Mouse (Mus musculus): ENCODE data around the gene Tmem95. TPM values are rescaled to one million over a fixed set of nuclear protein-coding genes. Genes with fewer than 3 reads are reported as not detected.
A peak's percentile ranks its signal among the peaks of the same experiment; 100 is the strongest.

The Tmem95 gene
- polyA plus RNA-seq, 1 experiment from 2014 or later: not detected

GRCm38 (mm10) chr11:69901406-69901846 lies 23.6 kb upstream of the Tmem95 start:
- peaks cover 22% of the 10 kb centered on the region for H3K4me1 ChIP-seq (ENCODE audit: control insufficient read depth, insufficient read depth, low read length)
- H3K4me2 ChIP-seq (ENCODE audit: low read length): peak overlapping the region; percentile 84
- under 1% methylated on average over 42 of the region's 42 CpGs for WGBS
- H3K27me3 ChIP-seq (ENCODE audit: control insufficient read depth, insufficient read depth, low read depth, low read length): no peaks in the 10 kb centered on the region
- peak overlapping the region; percentile 74 for H3K4me3 ChIP-seq (ENCODE audit: low read depth, low read length)
- peak overlapping the region; percentile 97 for H3K9ac ChIP-seq (ENCODE audit: low read depth, low read length)
- peak overlapping the region; percentile 97 for H3K27ac ChIP-seq (ENCODE audit: low read length)
- H3K9me3 ChIP-seq (replicated peaks; ENCODE audit: control insufficient read depth, low read length, poor library complexity, severe bottlenecking): no peaks in the 10 kb centered on the region
- H3K36me3 ChIP-seq (ENCODE audit: control insufficient read depth, insufficient read depth, low read length): peaks cover 14% of the 10 kb centered on the region
- peak; percentile 77 for ATAC-seq

DNA sequence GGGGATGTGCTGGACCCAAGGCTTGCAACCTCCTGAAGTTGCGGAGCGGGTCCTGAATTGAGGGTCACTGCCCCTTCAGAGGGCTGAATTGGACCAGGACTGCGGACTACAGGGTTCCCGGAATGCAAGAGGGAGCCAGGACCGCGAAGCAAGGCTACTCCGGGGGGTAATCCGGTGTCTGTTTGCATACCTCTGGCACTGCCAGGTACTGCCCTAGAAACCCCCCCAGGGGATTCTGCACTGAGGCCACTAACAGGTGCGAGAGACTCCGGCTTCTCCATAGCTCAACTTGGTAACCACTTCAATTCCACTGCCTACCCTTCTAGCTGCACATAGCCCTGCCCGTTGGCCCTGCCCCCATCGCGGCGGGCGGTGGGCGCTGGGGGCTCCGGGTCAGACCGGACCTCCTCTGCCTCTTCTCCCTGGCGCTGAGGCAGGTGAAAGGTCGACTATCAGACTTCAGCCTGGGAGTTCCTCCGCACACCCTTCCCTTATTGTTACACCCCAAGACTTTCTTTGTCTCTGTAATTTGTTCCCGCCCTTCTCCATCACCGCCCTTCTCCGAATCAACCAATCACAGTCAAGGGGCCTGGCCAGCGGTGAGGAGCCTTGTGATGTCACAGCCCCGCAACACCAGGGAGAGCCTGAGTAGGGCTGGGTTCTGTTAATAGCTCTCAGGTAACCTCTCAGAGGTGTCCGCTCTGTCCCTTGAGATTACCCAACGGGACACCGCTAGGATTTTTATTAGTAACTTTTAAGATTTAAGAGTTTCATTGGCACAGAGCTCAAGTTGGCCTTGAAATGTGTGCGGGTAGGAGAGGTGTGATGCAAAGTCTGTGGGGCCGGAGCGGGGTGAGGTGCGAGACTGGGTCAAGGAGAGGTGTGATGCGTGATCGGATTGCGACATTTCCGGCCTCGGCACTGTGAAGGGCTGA lies 22.9 kb upstream of the Tmem95 start, which contains the start of the genes 2810408A11Rik and Neurl4:
TSS of gene 2810408A11Rik (minus strand) at position 517 of the 935 bp plus-strand sequence.
TSS of gene Neurl4 (plus strand) at position 602 of the 935 bp plus-strand sequence.
- WGBS: 0% methylated on average over 38 of the region's 38 CpGs
- peak within 1 kb of the TSS; percentile 97 for H3K9ac ChIP-seq (ENCODE audit: low read depth, low read length)
- no peaks in the 10 kb centered on the region for H3K27me3 ChIP-seq (ENCODE audit: control insufficient read depth, insufficient read depth, low read depth, low read length)
- peaks cover 22% of the 10 kb centered on the region for H3K4me1 ChIP-seq (ENCODE audit: control insufficient read depth, insufficient read depth, low read length)
- peak within 1 kb of the TSS; percentile 97 for H3K27ac ChIP-seq (ENCODE audit: low read length)
- no peaks in the 10 kb centered on the region for H3K9me3 ChIP-seq (replicated peaks; ENCODE audit: control insufficient read depth, low read length, poor library complexity, severe bottlenecking)
- H3K4me2 ChIP-seq (ENCODE audit: low read length): peak within 1 kb of the TSS; percentile 84
- H3K36me3 ChIP-seq (ENCODE audit: control insufficient read depth, insufficient read depth, low read length): peaks cover 7% of the 10 kb centered on the region
- H3K4me3 ChIP-seq (ENCODE audit: low read depth, low read length): peak within 1 kb of the TSS; percentile 74
- ATAC-seq: peak; percentile 97

DNA sequence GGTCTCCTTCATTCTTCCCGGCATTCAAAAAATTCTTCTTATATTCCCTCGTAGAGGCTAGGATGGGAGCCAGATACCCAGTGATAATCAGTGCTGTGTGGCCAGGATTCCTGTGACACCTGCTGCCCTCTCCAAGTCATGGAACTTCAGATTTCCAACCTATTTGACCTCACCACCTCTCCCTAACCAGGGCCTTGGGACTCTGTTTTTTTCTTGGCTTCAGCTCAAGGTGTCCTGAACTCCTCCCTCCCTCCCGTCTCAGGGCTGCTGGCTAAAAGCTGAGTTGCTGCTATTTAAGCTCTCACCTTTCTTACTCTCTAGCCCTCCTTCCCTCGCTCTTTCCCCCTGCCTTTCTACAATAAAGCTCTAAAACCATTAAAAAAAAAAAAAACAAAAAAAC lies 22.1 kb upstream of the Tmem95 start:
- Histone ChIP-seq H3K4me3 (ENCODE audit: low read depth, low read length) (peak overlapping the region; percentile 74), H3K27ac (ENCODE audit: low read length) (peak overlapping the region; percentile 97), H3K27me3 (ENCODE audit: control insufficient read depth, insufficient read depth, low read depth, low read length) (no peaks in the 10 kb centered on the region), H3K36me3 (ENCODE audit: control insufficient read depth, insufficient read depth, low read length) (peaks cover 5% of the 10 kb centered on the region), H3K9me3 (replicated peaks; ENCODE audit: control insufficient read depth, low read length, poor library complexity, severe bottlenecking) (no peaks in the 10 kb centered on the region), H3K4me2 (ENCODE audit: low read length) (peak overlapping the region; percentile 84), H3K9ac (ENCODE audit: low read depth, low read length) (peak overlapping the region; percentile 97), H3K4me1 (ENCODE audit: control insufficient read depth, insufficient read depth, low read length) (peaks cover 22% of the 10 kb centered on the region)
- no peak for ATAC-seq
- WGBS: 25% methylated on average over 4 of the region's 4 CpGs

DNA sequence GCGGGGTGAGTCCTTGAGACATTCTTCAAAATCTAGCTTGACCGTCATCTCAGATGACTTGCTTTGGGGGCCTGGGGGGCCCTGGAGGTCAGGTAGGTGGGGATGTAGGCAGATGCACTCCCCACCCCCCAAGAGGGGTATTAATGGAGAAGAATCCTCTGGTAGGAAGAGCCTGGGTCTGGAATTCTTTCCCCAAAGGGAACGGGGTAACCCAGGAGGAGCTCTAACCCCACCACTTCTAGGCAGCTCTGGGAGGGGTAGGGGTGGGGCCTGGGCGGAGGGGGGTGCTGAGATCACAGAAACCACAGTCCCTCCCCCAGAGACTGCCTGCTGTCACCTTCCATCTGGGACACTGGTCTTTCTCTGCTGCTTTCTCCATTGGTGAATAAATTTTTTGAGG lies 17.5 kb upstream of the Tmem95 start, which contains the start of gene Acap1:
TSS of gene Acap1 (minus strand) at position 249 of the 400 bp plus-strand sequence.
- no peaks in the 10 kb centered on the region for H3K36me3 ChIP-seq (ENCODE audit: control insufficient read depth, insufficient read depth, low read length)
- H3K9me3 ChIP-seq (replicated peaks; ENCODE audit: control insufficient read depth, low read length, poor library complexity, severe bottlenecking): no peaks in the 10 kb centered on the region
- H3K4me2 ChIP-seq (ENCODE audit: low read length): no peak within 1 kb of the TSS
- no peak within 1 kb of the TSS for H3K4me3 ChIP-seq (ENCODE audit: low read depth, low read length)
- ATAC-seq: no peak
- H3K9ac ChIP-seq (ENCODE audit: low read depth, low read length): no peak within 1 kb of the TSS
- no peaks in the 10 kb centered on the region for H3K27me3 ChIP-seq (ENCODE audit: control insufficient read depth, insufficient read depth, low read depth, low read length)
- 78% methylated on average over 4 of the region's 4 CpGs for WGBS
- no peak within 1 kb of the TSS for H3K27ac ChIP-seq (ENCODE audit: low read length)
- H3K4me1 ChIP-seq (ENCODE audit: control insufficient read depth, insufficient read depth, low read length): peaks cover 11% of the 10 kb centered on the region

DNA sequence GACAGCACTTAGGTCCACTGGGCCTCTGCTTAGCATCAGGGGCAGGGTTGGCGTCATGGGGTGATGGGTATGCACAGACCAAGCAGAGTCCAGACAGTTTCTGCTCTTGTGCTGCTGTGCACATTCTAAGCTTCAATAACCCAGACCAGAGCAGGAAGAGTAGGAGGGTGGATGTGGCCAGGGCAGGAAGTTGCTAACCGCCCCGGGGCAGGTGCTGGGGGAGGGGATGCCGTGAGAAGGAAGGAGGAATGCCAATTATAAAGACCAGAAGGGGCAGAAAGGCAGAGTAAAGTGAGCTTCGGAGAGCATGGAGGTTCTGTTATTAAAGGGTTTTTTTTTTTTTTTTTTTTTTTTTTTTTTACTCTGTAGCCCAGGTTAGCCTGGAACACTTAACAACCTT lies 16.9 kb upstream of the Tmem95 start:
- H3K9me3 ChIP-seq (replicated peaks; ENCODE audit: control insufficient read depth, low read length, poor library complexity, severe bottlenecking): no peaks in the 10 kb centered on the region
- peaks cover 8% of the 10 kb centered on the region for H3K4me1 ChIP-seq (ENCODE audit: control insufficient read depth, insufficient read depth, low read length)
- no peaks in the 10 kb centered on the region for H3K27me3 ChIP-seq (ENCODE audit: control insufficient read depth, insufficient read depth, low read depth, low read length)
- H3K36me3 ChIP-seq (ENCODE audit: control insufficient read depth, insufficient read depth, low read length): no peaks in the 10 kb centered on the region
- no peak for ATAC-seq
- H3K9ac ChIP-seq (ENCODE audit: low read depth, low read length): no peak overlapping the region
- H3K4me2 ChIP-seq (ENCODE audit: low read length): no peak overlapping the region
- no peak overlapping the region for H3K4me3 ChIP-seq (ENCODE audit: low read depth, low read length)
- 80% methylated on average over 5 of the region's 5 CpGs for WGBS
- no peak overlapping the region for H3K27ac ChIP-seq (ENCODE audit: low read length)

DNA sequence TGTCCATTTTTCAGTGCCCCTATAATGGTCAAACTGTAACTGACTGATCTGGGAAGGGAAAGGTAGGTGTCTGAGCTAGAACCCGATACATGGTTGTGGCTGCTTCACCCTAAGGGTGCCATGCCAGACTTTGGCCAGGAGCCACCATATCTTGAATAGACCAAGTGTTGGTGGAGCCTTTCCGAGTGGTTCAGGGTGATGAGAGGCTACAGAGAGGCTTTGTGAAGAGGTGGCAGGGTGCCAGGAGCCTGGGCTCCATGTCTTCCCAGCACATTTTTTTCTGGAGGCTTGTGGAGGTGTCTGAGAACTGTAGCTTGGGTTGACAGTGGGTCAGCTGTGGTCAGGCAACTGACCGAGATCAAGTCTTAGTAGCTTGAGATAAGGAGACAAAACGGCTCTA lies 13.7 kb upstream of the Tmem95 start:
- Histone ChIP-seq H3K4me3 (ENCODE audit: low read depth, low read length) (no peak overlapping the region), H3K9ac (ENCODE audit: low read depth, low read length) (no peak overlapping the region), H3K4me1 (ENCODE audit: control insufficient read depth, insufficient read depth, low read length) (no peaks in the 10 kb centered on the region), H3K27me3 (ENCODE audit: control insufficient read depth, insufficient read depth, low read depth, low read length) (no peaks in the 10 kb centered on the region), H3K27ac (ENCODE audit: low read length) (no peak overlapping the region), H3K9me3 (replicated peaks; ENCODE audit: control insufficient read depth, low read length, poor library complexity, severe bottlenecking) (no peaks in the 10 kb centered on the region), H3K4me2 (ENCODE audit: low read length) (no peak overlapping the region), H3K36me3 (ENCODE audit: control insufficient read depth, insufficient read depth, low read length) (no peaks in the 10 kb centered on the region)
- ATAC-seq: no peak
- WGBS: 71% methylated on average over 4 of the region's 4 CpGs

- 77% methylated on average over 8 of the region's 8 CpGs for WGBS
Measured at GRCm38 (mm10) chr11:69886907-69887635, 9.3 kb upstream of the Tmem95 start.

GRCm38 (mm10) chr11:69884663-69885062 lies 6.8 kb upstream of the Tmem95 start:
- H3K4me2 ChIP-seq (ENCODE audit: low read length): no peak overlapping the region
- no peak for ATAC-seq
- no peak overlapping the region for H3K9ac ChIP-seq (ENCODE audit: low read depth, low read length)
- 88% methylated on average over 8 of the region's 8 CpGs for WGBS
- H3K4me1 ChIP-seq (ENCODE audit: control insufficient read depth, insufficient read depth, low read length): peaks cover 10% of the 10 kb centered on the region; the same call in 1 of the 2 replicates
- H3K27ac ChIP-seq (ENCODE audit: low read length): no peak overlapping the region
- H3K9me3 ChIP-seq (replicated peaks; ENCODE audit: control insufficient read depth, low read length, poor library complexity, severe bottlenecking): no peaks in the 10 kb centered on the region
- no peak overlapping the region for H3K4me3 ChIP-seq (ENCODE audit: low read depth, low read length)
- no peaks in the 10 kb centered on the region for H3K36me3 ChIP-seq (ENCODE audit: control insufficient read depth, insufficient read depth, low read length)
- peaks cover 4% of the 10 kb centered on the region for H3K27me3 ChIP-seq (ENCODE audit: control insufficient read depth, insufficient read depth, low read depth, low read length)

More at GRCm38 (mm10) chr11:69886907-69887635, 9.3 kb upstream of the Tmem95 start:
- Histone ChIP-seq H3K27ac (ENCODE audit: low read length) (no peak overlapping the region), H3K4me3 (ENCODE audit: low read depth, low read length) (no peak overlapping the region), H3K27me3 (ENCODE audit: control insufficient read depth, insufficient read depth, low read depth, low read length) (no peaks in the 10 kb centered on the region; the same call in 1 of the 2 replicates), H3K36me3 (ENCODE audit: control insufficient read depth, insufficient read depth, low read length) (no peaks in the 10 kb centered on the region), H3K9ac (ENCODE audit: low read depth, low read length) (no peak overlapping the region), H3K4me2 (ENCODE audit: low read length) (no peak overlapping the region), H3K4me1 (ENCODE audit: control insufficient read depth, insufficient read depth, low read length) (no peaks in the 10 kb centered on the region), H3K9me3 (replicated peaks; ENCODE audit: control insufficient read depth, low read length, poor library complexity, severe bottlenecking) (no peaks in the 10 kb centered on the region)
- ATAC-seq: no peak

Measured in midbrain, embryonic 16.5 days (tissue).